Mouse (Mus musculus): ENCODE results near the gene Olfr1042. TPM values are rescaled to one million over a fixed set of nuclear protein-coding genes. Genes with fewer than 3 reads are reported as not detected.
"Not testable (repeated sequence)": the region's sequence is repeated elsewhere in the genome, so short reads cannot be mapped to it uniquely, and the experiment has no call there.

Gene Olfr1042
- not detected in 2 replicates for polyA plus RNA-seq (2016; fragmentation: Nextera tagmentation; extraction: Ambion mirVana)

DNA sequence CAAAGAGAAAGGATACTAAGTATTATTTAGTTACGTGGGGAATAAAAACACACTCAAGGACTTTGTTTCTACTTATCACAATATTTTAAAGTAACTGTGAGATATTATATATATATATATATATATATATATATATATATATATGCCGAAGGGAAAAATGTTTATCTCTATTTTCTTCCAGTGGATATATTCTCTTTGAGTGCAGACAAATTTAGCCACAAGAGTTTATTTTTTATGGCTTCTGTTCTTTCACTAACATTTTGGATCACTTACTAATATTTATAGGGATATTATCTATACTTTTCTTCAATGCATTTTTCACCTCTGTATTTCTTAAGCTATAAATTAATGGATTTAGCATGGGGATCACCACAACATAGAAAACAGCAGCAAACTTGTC is at the start of gene Olfr1042:
Gene Olfr1042 (minus strand): TSS at position 101 of the 400 bp plus-strand sequence.
- no peak for ATAC-seq
- Histone ChIP-seq H3K36me3 (no peaks in the 10 kb centered on the region), H3K4me3 (no peak within 1 kb of the TSS), H3K9ac (no peak within 1 kb of the TSS), H3K9me3 (replicated peaks) (no peaks in the 10 kb centered on the region), H3K27me3 (replicated peaks) (no peaks in the 10 kb centered on the region), H3K4me1 (no peaks in the 10 kb centered on the region), H3K27ac (no peak within 1 kb of the TSS), H3K4me2 (no peak within 1 kb of the TSS)
- 61% methylated on average over 2 of the region's 2 CpGs for whole genome bisulfite sequencing (ENCODE audit: insufficient replicate concordance)

GRCm38 (mm10) chr2:86202909-86203308 is 41.3 kb upstream of the Olfr1042 start, which contains the start of gene Olfr1045:
Gene Olfr1045, minus strand, starts transcription at chr2:86203009.
- H3K27me3 ChIP-seq (replicated peaks) = no peaks in the 10 kb centered on the region
- no peak within 1 kb of the TSS for H3K9ac ChIP-seq
- no peaks in the 10 kb centered on the region for H3K36me3 ChIP-seq
- no peak for ATAC-seq
- no peak within 1 kb of the TSS for H3K27ac ChIP-seq
- no peaks in the 10 kb centered on the region for H3K4me1 ChIP-seq
- H3K4me2 ChIP-seq = no peak within 1 kb of the TSS
- no peak within 1 kb of the TSS for H3K4me3 ChIP-seq
- H3K9me3 ChIP-seq (replicated peaks) = no peaks in the 10 kb centered on the region

GRCm38 (mm10) chr2:86195863-86196262 is 34.2 kb upstream of the Olfr1042 start:
- H3K4me2 ChIP-seq = no peak overlapping the region
- no peaks in the 10 kb centered on the region for H3K27me3 ChIP-seq (replicated peaks)
- H3K4me1 ChIP-seq = no peaks in the 10 kb centered on the region
- no peak for ATAC-seq
- H3K9me3 ChIP-seq (replicated peaks) = no peaks in the 10 kb centered on the region; the same call in 1 of the 2 replicates
- H3K36me3 ChIP-seq = no peaks in the 10 kb centered on the region
- WGBS (ENCODE audit: insufficient replicate concordance) = 38% methylated on average over 1 of the region's 1 CpGs
- no peak overlapping the region for H3K4me3 ChIP-seq
- H3K27ac ChIP-seq = no peak overlapping the region
- no peak overlapping the region for H3K9ac ChIP-seq

- Histone ChIP-seq H3K27me3 (replicated peaks) (no peaks in the 10 kb centered on the region), H3K9me3 (replicated peaks) (no peaks in the 10 kb centered on the region), H3K27ac (no peak within 1 kb of the TSS), H3K4me2 (no peak within 1 kb of the TSS), H3K9ac (no peak within 1 kb of the TSS), H3K4me3 (no peak within 1 kb of the TSS), H3K36me3 (no peaks in the 10 kb centered on the region), H3K4me1 (no peaks in the 10 kb centered on the region)
- ATAC-seq = no peak
Observed at GRCm38 (mm10) chr2:86185583-86185982, 23.9 kb upstream of the Olfr1042 start, which contains the start of gene Olfr52. Gene Olfr52, minus strand, starts transcription at chr2:86185683.

GRCm38 (mm10) chr2:86179950-86180349 is 18.3 kb upstream of the Olfr1042 start:
- Histone ChIP-seq H3K27ac (no peak overlapping the region), H3K4me3 (no peak overlapping the region), H3K4me1 (no peaks in the 10 kb centered on the region), H3K9ac (no peak overlapping the region), H3K4me2 (no peak overlapping the region), H3K36me3 (no peaks in the 10 kb centered on the region), H3K27me3 (replicated peaks) (no peaks in the 10 kb centered on the region), H3K9me3 (replicated peaks) (no peaks in the 10 kb centered on the region)
- no peak for ATAC-seq
- 62% methylated on average over 3 of the region's 3 CpGs for WGBS (ENCODE audit: insufficient replicate concordance)

GRCm38 (mm10) chr2:86177720-86178119 is 16.1 kb upstream of the Olfr1042 start, which contains the start of gene Olfr1044:
Gene Olfr1044, minus strand, starts transcription at chr2:86177820.
- Histone ChIP-seq H3K4me2 (no peak within 1 kb of the TSS), H3K9ac (no peak within 1 kb of the TSS), H3K27me3 (replicated peaks) (no peaks in the 10 kb centered on the region), H3K4me3 (no peak within 1 kb of the TSS), H3K36me3 (no peaks in the 10 kb centered on the region), H3K27ac (no peak within 1 kb of the TSS), H3K4me1 (no peaks in the 10 kb centered on the region), H3K9me3 (replicated peaks) (no peaks in the 10 kb centered on the region)
- no peak for ATAC-seq

- not testable (repeated sequence) for H3K36me3 ChIP-seq; H3K9me3 ChIP-seq (replicated peaks); H3K9ac ChIP-seq; H3K4me2 ChIP-seq; H3K27me3 ChIP-seq (replicated peaks); ATAC-seq; H3K4me3 ChIP-seq; H3K4me1 ChIP-seq; H3K27ac ChIP-seq
- WGBS (ENCODE audit: insufficient replicate concordance) = 23% methylated on average over 7 of the region's 7 CpGs
Observed at GRCm38 (mm10) chr2:86175422-86175821, 13.8 kb upstream of the Olfr1042 start.

DNA sequence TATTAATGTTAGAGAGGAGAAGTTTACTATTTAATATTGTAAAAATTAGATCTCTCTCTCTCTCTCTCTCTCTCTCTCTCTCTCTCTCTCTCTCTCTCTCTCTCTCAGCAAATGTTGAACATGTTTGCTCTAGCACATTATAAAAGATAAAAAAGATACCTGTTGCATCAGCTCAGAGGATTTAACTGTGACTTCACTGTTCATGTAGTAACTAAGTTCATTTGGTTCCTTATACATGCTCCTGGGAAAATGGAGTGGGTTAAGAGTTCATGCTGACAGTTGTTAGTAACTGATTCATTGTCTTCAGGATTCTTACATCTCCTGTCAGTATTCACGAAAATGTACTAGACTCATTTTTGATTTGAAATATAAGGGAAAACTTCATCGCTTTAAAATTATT is 5.8 kb upstream of the Olfr1042 start, which contains the start of gene Olfr1043:
Gene Olfr1043 (minus strand): TSS at position 101 of the 400 bp plus-strand sequence.
- ATAC-seq = no peak
- H3K4me2 ChIP-seq = no peak within 1 kb of the TSS
- H3K4me1 ChIP-seq = no peaks in the 10 kb centered on the region
- no peak within 1 kb of the TSS for H3K9ac ChIP-seq
- no peak within 1 kb of the TSS for H3K27ac ChIP-seq
- no peaks in the 10 kb centered on the region for H3K9me3 ChIP-seq (replicated peaks)
- H3K27me3 ChIP-seq (replicated peaks) = no peaks in the 10 kb centered on the region
- WGBS (ENCODE audit: insufficient replicate concordance) = 78% methylated on average over 2 of the region's 2 CpGs
- H3K36me3 ChIP-seq = no peaks in the 10 kb centered on the region
- H3K4me3 ChIP-seq = no peak within 1 kb of the TSS

- no peaks in the 10 kb centered on the region for H3K4me1 ChIP-seq
- H3K9ac ChIP-seq = no peak within 1 kb of the TSS
- H3K9me3 ChIP-seq (replicated peaks) = no peaks in the 10 kb centered on the region
- H3K4me2 ChIP-seq = no peak within 1 kb of the TSS
- H3K27ac ChIP-seq = no peak within 1 kb of the TSS
- H3K36me3 ChIP-seq = no peaks in the 10 kb centered on the region
- WGBS (ENCODE audit: insufficient replicate concordance) = 68% methylated on average over 1 of the region's 1 CpGs
- H3K27me3 ChIP-seq (replicated peaks) = no peaks in the 10 kb centered on the region
- H3K4me3 ChIP-seq = no peak within 1 kb of the TSS
- ATAC-seq = no peak
Observed at GRCm38 (mm10) chr2:86146632-86147031, 15.0 kb downstream of the Olfr1042 start, which contains the start of gene Olfr1040. Gene Olfr1040, minus strand, starts transcription at chr2:86146732.

GRCm38 (mm10) chr2:86135828-86136227 is 25.8 kb downstream of the Olfr1042 start, which contains the start of gene Olfr1039:
Gene Olfr1039, minus strand, starts transcription at chr2:86135928.
- Histone ChIP-seq H3K27me3 (replicated peaks) (no peaks in the 10 kb centered on the region), H3K9ac (no peak within 1 kb of the TSS), H3K9me3 (replicated peaks) (no peaks in the 10 kb centered on the region), H3K4me2 (no peak within 1 kb of the TSS), H3K36me3 (no peaks in the 10 kb centered on the region), H3K27ac (no peak within 1 kb of the TSS), H3K4me1 (no peaks in the 10 kb centered on the region), H3K4me3 (no peak within 1 kb of the TSS)
- no peak for ATAC-seq
- 84% methylated on average over 1 of the region's 1 CpGs for WGBS (ENCODE audit: insufficient replicate concordance)

Other genes starting within 250 kb of the Olfr1042 start
- gene Olfr1025-ps1, start 246.6 kb downstream of the Olfr1042 start, polyA plus RNA-seq (2016; fragmentation: Nextera tagmentation; extraction: Ambion mirVana) = not detected in 2 replicates
- gene Olfr1026, start 240.3 kb downstream of the Olfr1042 start, polyA plus RNA-seq (2016; fragmentation: Nextera tagmentation; extraction: Ambion mirVana) = not detected in 2 replicates
- not detected in 2 replicates for gene Olfr1028, start 211.4 kb downstream of the Olfr1042 start, polyA plus RNA-seq (2016; fragmentation: Nextera tagmentation; extraction: Ambion mirVana)
- not detected in 2 replicates for gene Olfr1029, start 187.9 kb downstream of the Olfr1042 start, polyA plus RNA-seq (2016; fragmentation: Nextera tagmentation; extraction: Ambion mirVana)
- not detected in 2 replicates for gene Olfr1030, start 182.6 kb downstream of the Olfr1042 start, polyA plus RNA-seq (2016; fragmentation: Nextera tagmentation; extraction: Ambion mirVana)
- gene Olfr1031, start 171.5 kb downstream of the Olfr1042 start, polyA plus RNA-seq (2016; fragmentation: Nextera tagmentation; extraction: Ambion mirVana) = not detected in 2 replicates
- gene Olfr1032, start 156.3 kb downstream of the Olfr1042 start, polyA plus RNA-seq (2016; fragmentation: Nextera tagmentation; extraction: Ambion mirVana) = not detected in 2 replicates
- 0.07 and 0.51 TPM in 2 replicates for gene Olfr1033, start 141.2 kb downstream of the Olfr1042 start, polyA plus RNA-seq (2016; fragmentation: Nextera tagmentation; extraction: Ambion mirVana)
- gene Olfr1034, start 116.0 kb downstream of the Olfr1042 start, polyA plus RNA-seq (2016; fragmentation: Nextera tagmentation; extraction: Ambion mirVana) = not detected in 2 replicates
- not detected in 2 replicates for gene Olfr1036, start 87.8 kb downstream of the Olfr1042 start, polyA plus RNA-seq (2016; fragmentation: Nextera tagmentation; extraction: Ambion mirVana)
- not detected in 2 replicates for gene Olfr1037, start 74.5 kb downstream of the Olfr1042 start, polyA plus RNA-seq (2016; fragmentation: Nextera tagmentation; extraction: Ambion mirVana)
- not detected in 2 replicates for gene Olfr1039, start 25.9 kb downstream of the Olfr1042 start, polyA plus RNA-seq (2016; fragmentation: Nextera tagmentation; extraction: Ambion mirVana)
- gene Olfr1040, start 15.1 kb downstream of the Olfr1042 start, polyA plus RNA-seq (2016; fragmentation: Nextera tagmentation; extraction: Ambion mirVana) = not detected in 2 replicates
- not detected in 2 replicates for gene Olfr1043, start 5.7 kb upstream of the Olfr1042 start, polyA plus RNA-seq (2016; fragmentation: Nextera tagmentation; extraction: Ambion mirVana)
- gene Olfr1044, start 16.0 kb upstream of the Olfr1042 start, polyA plus RNA-seq (2016; fragmentation: Nextera tagmentation; extraction: Ambion mirVana) = not detected in 2 replicates
- gene Olfr52, start 23.8 kb upstream of the Olfr1042 start, polyA plus RNA-seq (2016; fragmentation: Nextera tagmentation; extraction: Ambion mirVana) = not detected in 2 replicates
- not detected in 2 replicates for gene Olfr1045, start 41.2 kb upstream of the Olfr1042 start, polyA plus RNA-seq (2016; fragmentation: Nextera tagmentation; extraction: Ambion mirVana)
- gene Olfr1046, start 57.5 kb upstream of the Olfr1042 start, polyA plus RNA-seq (2016; fragmentation: Nextera tagmentation; extraction: Ambion mirVana) = not detected in 2 replicates
- gene Olfr1047, start 69.6 kb upstream of the Olfr1042 start, polyA plus RNA-seq (2016; fragmentation: Nextera tagmentation; extraction: Ambion mirVana) = not detected in 2 replicates
- gene Olfr1048, start 78.5 kb upstream of the Olfr1042 start, polyA plus RNA-seq (2016; fragmentation: Nextera tagmentation; extraction: Ambion mirVana) = not detected in 2 replicates
- gene Olfr1049, start 96.5 kb upstream of the Olfr1042 start, polyA plus RNA-seq (2016; fragmentation: Nextera tagmentation; extraction: Ambion mirVana) = not detected in 2 replicates
- not detected in 2 replicates for gene Olfr1051, start 117.2 kb upstream of the Olfr1042 start, polyA plus RNA-seq (2016; fragmentation: Nextera tagmentation; extraction: Ambion mirVana)
- gene Olfr1052, start 130.6 kb upstream of the Olfr1042 start, polyA plus RNA-seq (2016; fragmentation: Nextera tagmentation; extraction: Ambion mirVana) = not detected in 2 replicates
- not detected in 2 replicates for gene Olfr1053, start 153.4 kb upstream of the Olfr1042 start, polyA plus RNA-seq (2016; fragmentation: Nextera tagmentation; extraction: Ambion mirVana)
- not detected in 2 replicates for gene Olfr1054, start 173.6 kb upstream of the Olfr1042 start, polyA plus RNA-seq (2016; fragmentation: Nextera tagmentation; extraction: Ambion mirVana)
- not detected in 2 replicates for gene Olfr1055, start 188.4 kb upstream of the Olfr1042 start, polyA plus RNA-seq (2016; fragmentation: Nextera tagmentation; extraction: Ambion mirVana)
- not detected in 2 replicates for gene Olfr1056, start 200.6 kb upstream of the Olfr1042 start, polyA plus RNA-seq (2016; fragmentation: Nextera tagmentation; extraction: Ambion mirVana)
- gene Olfr1057, start 216.6 kb upstream of the Olfr1042 start, polyA plus RNA-seq (2016; fragmentation: Nextera tagmentation; extraction: Ambion mirVana) = not detected in 2 replicates
- gene Olfr1058, start 226.7 kb upstream of the Olfr1042 start, polyA plus RNA-seq (2016; fragmentation: Nextera tagmentation; extraction: Ambion mirVana) = not detected in 2 replicates